Mouse (Mus musculus) bone marrow macrophage, adult 2 months (primary cell): ENCODE results near the gene Brd4.

Experiments used
- CTCF ChIP-seq: IDR thresholded peaks from 2 replicates; pipeline ENCODE4 v1.5.1; 2012; ENCODE audit warnings: low read depth, mild to moderate bottlenecking, low read length, moderate library complexity
- POLR2A ChIP-seq: IDR thresholded peaks from 2 replicates; pipeline ENCODE4 v1.6.1; 2012; ENCODE audit warnings: mild to moderate bottlenecking, low read depth, low read length, borderline replicate concordance

DNA sequence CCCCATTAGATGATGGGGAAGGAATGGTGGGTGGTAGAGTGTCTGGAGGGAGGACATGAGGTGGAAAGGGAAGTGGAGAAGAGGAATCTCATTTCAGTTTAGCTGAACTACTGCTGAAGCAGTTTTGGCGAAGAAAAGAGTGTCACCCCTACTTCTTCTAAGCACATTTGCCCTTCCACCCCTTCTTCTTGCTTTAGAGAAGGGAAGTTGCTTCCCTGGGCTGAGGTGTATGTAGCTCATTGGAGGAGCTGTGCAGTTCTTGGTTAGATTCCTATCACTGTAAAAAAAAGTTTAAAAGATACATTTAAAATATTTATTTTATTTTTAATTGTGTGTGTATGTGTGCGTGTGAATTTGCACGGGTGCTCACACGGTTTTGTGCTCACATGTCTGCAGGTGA lies 107.6 kb downstream of the Brd4 start:
- no peak for TF ChIP-seq CTCF
- TF ChIP-seq POLR2A: no peak
